Mouse (Mus musculus): ENCODE results near the gene Smu1. TPM values are rescaled to one million over a fixed set of nuclear protein-coding genes. Genes with fewer than 3 reads are reported as not detected.
A peak's percentile ranks its signal among the peaks of the same experiment; 100 is the strongest.

Gene Smu1
- polyA plus RNA-seq, 1 experiment from 2014 or later: 189 TPM

- 90% methylated on average over 7 of the region's 7 CpGs for WGBS
- Histone ChIP-seq H3K4me3 (0 out of 2 replicates have a peak overlapping the region, but pooled peaks have one; percentile 96), H3K9me3 (replicated peaks) (no peaks in the 10 kb centered on the region), H3K27me3 (ENCODE audit: low read depth, poor library complexity, severe bottlenecking) (no peaks in the 10 kb centered on the region), H3K36me3 (peaks cover 63% of the 10 kb centered on the region), H3K27ac (no peak overlapping the region), H3K4me1 (peaks cover 29% of the 10 kb centered on the region)
- DNase-seq (ENCODE audit: low spot score): no peak
These were observed 32.6 kb downstream of the Smu1 start for GRCm38 (mm10) chr4:40725141-40725540.

GRCm38 (mm10) chr4:40722687-40723460 is 34.8 kb downstream of the Smu1 start:
- Histone ChIP-seq H3K27me3 (ENCODE audit: low read depth, poor library complexity, severe bottlenecking) (no peaks in the 10 kb centered on the region), H3K27ac (peak overlapping the region; percentile 100), H3K9me3 (replicated peaks) (no peaks in the 10 kb centered on the region), H3K4me1 (peaks cover 29% of the 10 kb centered on the region), H3K4me3 (peak overlapping the region; percentile 96), H3K36me3 (peaks cover 41% of the 10 kb centered on the region)
- DNase-seq (ENCODE audit: low spot score): peak; percentile 84
- WGBS: under 1% methylated on average over 57 of the region's 62 CpGs

DNA sequence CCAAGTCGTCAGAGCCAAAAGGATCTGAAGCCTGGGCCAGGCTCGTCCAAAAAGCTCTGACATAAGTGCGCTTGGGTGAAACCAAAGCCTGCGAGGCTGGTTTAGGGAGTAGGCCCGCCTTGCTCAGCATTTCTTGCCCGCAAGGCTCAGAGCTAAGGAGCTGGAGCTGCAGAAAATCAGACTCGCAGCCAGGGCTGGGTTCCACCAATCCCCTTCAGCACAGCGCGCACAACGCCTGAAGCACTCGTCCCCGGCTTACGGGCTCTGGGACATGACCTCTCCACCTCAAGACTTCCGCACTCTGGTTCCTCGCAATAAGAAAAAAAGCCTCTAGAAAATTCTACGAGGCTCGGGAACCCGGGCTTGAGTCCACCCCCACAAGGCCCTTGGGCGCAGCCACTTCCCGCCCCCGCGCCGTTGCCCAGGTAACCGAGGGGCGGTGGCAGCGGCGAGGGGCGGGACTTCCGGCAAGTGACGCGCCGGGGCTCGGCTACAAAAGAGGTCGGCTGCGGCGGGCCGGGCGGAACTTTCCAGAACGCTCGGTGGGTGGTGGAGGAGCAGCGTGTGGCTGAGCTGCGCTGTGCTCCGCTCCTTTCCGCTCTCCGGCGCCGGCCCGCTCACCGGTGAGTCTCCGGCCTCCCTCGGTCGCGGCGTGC is 35.6 kb downstream of the Smu1 start, which contains the start of gene Dnaja1:
Dnaja1 (plus strand) TSS at position 140 of the 656 bp plus-strand sequence.
- DNase-seq (ENCODE audit: low spot score): peak; percentile 98
- H3K4me3 ChIP-seq: peak within 1 kb of the TSS; percentile 96
- H3K27ac ChIP-seq: peak within 1 kb of the TSS; percentile 100
- peaks cover 29% of the 10 kb centered on the region for H3K4me1 ChIP-seq
- H3K27me3 ChIP-seq (ENCODE audit: low read depth, poor library complexity, severe bottlenecking): no peaks in the 10 kb centered on the region
- under 1% methylated on average over 54 of the region's 54 CpGs for WGBS
- no peaks in the 10 kb centered on the region for H3K9me3 ChIP-seq (replicated peaks)
- H3K36me3 ChIP-seq: peaks cover 34% of the 10 kb centered on the region

DNA sequence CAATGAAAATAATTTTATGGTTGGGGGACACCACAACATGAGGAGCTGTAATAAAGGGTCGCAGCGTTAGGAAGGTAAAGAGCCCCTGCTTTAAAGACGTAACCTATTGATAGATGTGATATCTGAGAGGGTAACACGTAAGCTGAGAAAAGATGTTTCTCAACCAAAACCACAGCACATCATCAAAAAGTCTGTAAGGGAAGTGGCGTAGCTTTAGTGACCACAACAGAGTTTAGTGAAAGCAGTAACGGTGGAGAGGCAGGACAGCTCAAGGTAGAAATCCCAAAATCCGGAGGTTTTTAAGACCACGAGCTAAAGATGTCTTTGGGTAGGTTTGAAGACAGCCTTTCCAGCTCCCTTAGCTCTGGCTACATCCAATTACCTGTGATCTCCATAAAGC is 36.8 kb downstream of the Smu1 start:
- no peak for DNase-seq (ENCODE audit: low spot score)
- no peaks in the 10 kb centered on the region for H3K27me3 ChIP-seq (ENCODE audit: low read depth, poor library complexity, severe bottlenecking)
- H3K9me3 ChIP-seq (replicated peaks): no peaks in the 10 kb centered on the region
- WGBS: 95% methylated on average over 8 of the region's 8 CpGs
- no peak overlapping the region for H3K4me3 ChIP-seq
- H3K4me1 ChIP-seq: peaks cover 29% of the 10 kb centered on the region
- H3K36me3 ChIP-seq: peaks cover 21% of the 10 kb centered on the region
- no peak overlapping the region for H3K27ac ChIP-seq

GRCm38 (mm10) chr4:40717141-40717540 is 40.6 kb downstream of the Smu1 start:
- DNase-seq (ENCODE audit: low spot score): no peak
- Histone ChIP-seq H3K27me3 (ENCODE audit: low read depth, poor library complexity, severe bottlenecking) (no peaks in the 10 kb centered on the region), H3K27ac (no peak overlapping the region), H3K4me1 (peaks cover 11% of the 10 kb centered on the region), H3K36me3 (no peaks in the 10 kb centered on the region), H3K9me3 (replicated peaks) (no peaks in the 10 kb centered on the region), H3K4me3 (no peak overlapping the region)
- WGBS: 92% methylated on average over 3 of the region's 3 CpGs

DNA sequence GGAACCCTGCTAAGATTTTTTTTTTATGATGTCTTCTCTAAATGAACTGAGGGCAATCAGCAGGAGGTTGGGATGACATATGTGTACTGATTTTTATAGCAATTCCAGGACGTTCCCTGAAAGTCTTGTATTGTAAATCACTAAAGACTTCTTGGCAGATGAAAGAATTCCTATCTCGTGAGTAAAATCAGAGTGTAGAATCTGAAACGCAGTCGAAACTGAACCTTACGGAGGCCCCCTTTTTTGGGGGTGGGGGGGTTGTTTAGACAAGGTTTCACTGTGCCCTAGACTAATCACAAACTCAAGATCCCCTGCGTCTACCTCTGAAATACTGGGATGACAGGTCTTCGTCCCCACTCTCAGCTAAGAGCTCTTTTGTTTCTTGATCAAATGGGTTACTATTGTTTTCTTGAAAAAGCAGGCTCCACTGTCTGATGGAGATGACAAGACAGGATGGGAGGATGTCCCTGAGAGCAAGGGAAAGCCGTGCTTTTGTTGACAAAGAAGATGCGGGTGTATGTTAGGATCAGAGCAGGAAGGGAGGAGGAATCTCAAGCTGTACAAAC is 53.9 kb downstream of the Smu1 start:
- WGBS: 45% methylated on average over 9 of the region's 9 CpGs
- Histone ChIP-seq H3K4me1 (peaks cover 17% of the 10 kb centered on the region), H3K4me3 (peak overlapping the region; percentile 74), H3K27me3 (ENCODE audit: low read depth, poor library complexity, severe bottlenecking) (no peaks in the 10 kb centered on the region), H3K9me3 (replicated peaks) (no peaks in the 10 kb centered on the region), H3K27ac (peak overlapping the region; percentile 96), H3K36me3 (no peaks in the 10 kb centered on the region)
- no peak for DNase-seq (ENCODE audit: low spot score)

- Histone ChIP-seq H3K27ac (peak within 1 kb of the TSS; percentile 96), H3K9me3 (replicated peaks) (no peaks in the 10 kb centered on the region), H3K27me3 (ENCODE audit: low read depth, poor library complexity, severe bottlenecking) (no peaks in the 10 kb centered on the region), H3K4me3 (peak within 1 kb of the TSS; percentile 74), H3K36me3 (no peaks in the 10 kb centered on the region), H3K4me1 (peaks cover 17% of the 10 kb centered on the region)
- peak; percentile 98 for DNase-seq (ENCODE audit: low spot score)
- under 1% methylated on average over 42 of the region's 42 CpGs for WGBS
These were observed 54.7 kb downstream of the Smu1 start, which contains the start of gene Aptx for GRCm38 (mm10) chr4:40702797-40703709. Gene Aptx (minus strand): TSS chr4:40703194.

GRCm38 (mm10) chr4:40701796-40702195 is 55.9 kb downstream of the Smu1 start:
- H3K27me3 ChIP-seq (ENCODE audit: low read depth, poor library complexity, severe bottlenecking): no peaks in the 10 kb centered on the region
- peak overlapping the region; percentile 74 for H3K4me3 ChIP-seq
- H3K4me1 ChIP-seq: peaks cover 17% of the 10 kb centered on the region
- no peak overlapping the region for H3K27ac ChIP-seq
- 86% methylated on average over 3 of the region's 3 CpGs for WGBS
- DNase-seq (ENCODE audit: low spot score): no peak
- no peaks in the 10 kb centered on the region for H3K9me3 ChIP-seq (replicated peaks)
- peaks cover 3% of the 10 kb centered on the region; the same call in 1 of the 2 replicates for H3K36me3 ChIP-seq

DNA sequence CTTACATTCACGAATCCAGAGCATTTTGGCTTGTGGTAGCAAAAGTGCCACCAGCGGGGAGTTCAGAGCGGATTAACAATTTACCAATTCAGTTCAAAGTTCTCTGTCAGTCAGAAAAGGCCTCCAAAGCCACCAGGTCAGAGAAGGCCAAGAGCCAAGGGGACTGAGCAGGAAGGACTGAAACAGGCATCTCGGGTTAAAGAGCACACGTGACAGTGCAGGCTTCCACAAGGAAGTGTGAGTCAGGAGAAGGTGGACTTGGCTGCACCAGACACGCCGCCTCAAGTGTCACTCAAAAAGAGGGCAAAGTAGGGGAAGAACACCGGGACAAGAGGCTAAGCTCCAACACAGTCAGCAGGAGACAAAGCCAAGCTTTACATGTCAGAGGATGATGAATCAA is 57.5 kb downstream of the Smu1 start:
- Histone ChIP-seq H3K4me3 (no peak overlapping the region), H3K27ac (no peak overlapping the region), H3K36me3 (peaks cover 18% of the 10 kb centered on the region), H3K4me1 (peaks cover 17% of the 10 kb centered on the region), H3K9me3 (replicated peaks) (no peaks in the 10 kb centered on the region), H3K27me3 (ENCODE audit: low read depth, poor library complexity, severe bottlenecking) (no peaks in the 10 kb centered on the region)
- DNase-seq (ENCODE audit: low spot score): no peak
- WGBS: 85% methylated on average over 8 of the region's 8 CpGs

- no peak for DNase-seq (ENCODE audit: low spot score)
- H3K4me1 ChIP-seq: peaks cover 5% of the 10 kb centered on the region
- peaks cover 48% of the 10 kb centered on the region for H3K36me3 ChIP-seq
- H3K4me3 ChIP-seq: no peak overlapping the region
- H3K27me3 ChIP-seq (ENCODE audit: low read depth, poor library complexity, severe bottlenecking): no peaks in the 10 kb centered on the region
- no peaks in the 10 kb centered on the region for H3K9me3 ChIP-seq (replicated peaks)
- no peak overlapping the region for H3K27ac ChIP-seq
- WGBS: 83% methylated on average over 7 of the region's 7 CpGs
These were observed 60.7 kb downstream of the Smu1 start for GRCm38 (mm10) chr4:40697059-40697458.

- WGBS: 76% methylated on average over 11 of the region's 11 CpGs
- H3K4me1 ChIP-seq: peaks cover 6% of the 10 kb centered on the region
- no peak for DNase-seq (ENCODE audit: low spot score)
- H3K4me3 ChIP-seq: no peak overlapping the region
- no peaks in the 10 kb centered on the region for H3K9me3 ChIP-seq (replicated peaks)
- peaks cover 88% of the 10 kb centered on the region for H3K36me3 ChIP-seq
- no peak overlapping the region for H3K27ac ChIP-seq
- H3K27me3 ChIP-seq (ENCODE audit: low read depth, poor library complexity, severe bottlenecking): no peaks in the 10 kb centered on the region
These were observed 66.6 kb downstream of the Smu1 start for GRCm38 (mm10) chr4:40691100-40691499.

Data from limb, embryonic 10.5 days (tissue).